In genomic region chr3:122103864-122104808, GRCm38 (mm10) we compare ENCODE assay signal across 9 mouse cellular contexts. TPM values are rescaled to one million over a fixed set of nuclear protein-coding genes. Genes with fewer than 3 reads are reported as not detected.
DNase-seq lines count a peak whose midpoint lies in the region; ATAC-seq lines count a peak whose summit lies in the region.
"Had no signal": no experiment of that assay in that cellular context is flagged by ENCODE, and none has a peak within 500 bp of the region (broad histone marks: within the 10 kb centered on the region; RNA-seq: fewer than 3 reads in every experiment).

No protein-coding gene starts in this region.

- H3K27me3 ChIP-seq in heart, embryonic 13.5 days (replicated peaks): no peaks in the 10 kb centered on the region
- H3K27me3 ChIP-seq in liver, embryonic 13.5 days: no peaks in the 10 kb centered on the region
- H3K27me3 ChIP-seq in stomach, embryonic 15.5 days (replicated peaks): no peaks in the 10 kb centered on the region

- peak; percentile 20; the same call in 1 of the 2 replicates for ATAC-seq in heart, embryonic 13.5 days (ENCODE audit: extremely low read depth, insufficient number of reproducible peaks, low FRiP score, low TSS enrichment)
- ATAC-seq in liver, embryonic 13.5 days (ENCODE audit: low read depth): peak; percentile 39
- peak; percentile 33; the same call in 1 of the 2 replicates for ATAC-seq in stomach, embryonic 15.5 days (ENCODE audit: insufficient read depth, low FRiP score, low read depth)

- no peaks in the 10 kb centered on the region for H3K9me3 ChIP-seq in heart, embryonic 13.5 days
- no peaks in the 10 kb centered on the region for H3K9me3 ChIP-seq in liver, embryonic 13.5 days (replicated peaks)
- H3K9me3 ChIP-seq in stomach, embryonic 15.5 days: no peaks in the 10 kb centered on the region

- H3K9ac ChIP-seq in heart, embryonic 13.5 days: peak overlapping the region; percentile 68
- no peak overlapping the region for H3K9ac ChIP-seq in liver, embryonic 13.5 days
- H3K9ac ChIP-seq in stomach, embryonic 15.5 days: no peak overlapping the region

- peak; percentile 52 for DNase-seq in CD4-positive helper T cell, adult 2 months (ENCODE audit: low read depth, low spot score)
- peak; percentile 56 for DNase-seq in c-Kit-negative CD71-positive TER-119-positive erythroid progenitor cells, embryonic 14.5 days (ENCODE audit: low read depth, low spot score)
- peak; percentile 68 for DNase-seq in fibroblast of lung, adult 2 months (ENCODE audit: low read depth)
- DNase-seq in kidney, postnatal 10 days: peak; percentile 94
- DNase-seq in liver, embryonic 13.5 days: peak; percentile 61
- DNase-seq in neural tube, embryonic 10.5 days (ENCODE audit: extremely low spot score, low spot score): peak; percentile 90

- 18% methylated on average over 20 of the region's 20 CpGs for WGBS in heart, embryonic 13.5 days
- 29% methylated on average over 20 of the region's 20 CpGs for WGBS in liver, embryonic 13.5 days (ENCODE audit: insufficient replicate concordance)
- 26% methylated on average over 20 of the region's 20 CpGs for WGBS in stomach, embryonic 15.5 days

- H3K4me2 ChIP-seq in heart, embryonic 13.5 days: peak overlapping the region; percentile 68
- H3K4me2 ChIP-seq in liver, embryonic 13.5 days: peak overlapping the region; percentile 48
- H3K4me2 ChIP-seq in stomach, embryonic 15.5 days: peak overlapping the region; percentile 50

- H3K36me3 ChIP-seq in heart, embryonic 13.5 days: no peaks in the 10 kb centered on the region
- H3K36me3 ChIP-seq in liver, embryonic 13.5 days: no peaks in the 10 kb centered on the region
- H3K36me3 ChIP-seq in stomach, embryonic 15.5 days: no peaks in the 10 kb centered on the region

- H3K27ac ChIP-seq in heart, embryonic 13.5 days (replicated peaks): peak overlapping the region; percentile 28; the same call in 1 of the 2 replicates
- H3K27ac ChIP-seq in liver, embryonic 13.5 days: no peak overlapping the region; the same call in 1 of the 2 replicates
- no peak overlapping the region; the same call in 1 of the 2 replicates for H3K27ac ChIP-seq in stomach, embryonic 15.5 days

- peaks cover 26% of the 10 kb centered on the region for H3K4me1 ChIP-seq in heart, embryonic 13.5 days
- peaks cover 57% of the 10 kb centered on the region for H3K4me1 ChIP-seq in liver, embryonic 13.5 days (replicated peaks)
- H3K4me1 ChIP-seq in stomach, embryonic 15.5 days: peaks cover 3% of the 10 kb centered on the region; the same call in 1 of the 2 replicates

- peak overlapping the region; percentile 43 for H3K4me3 ChIP-seq in heart, embryonic 13.5 days
- H3K4me3 ChIP-seq in liver, embryonic 13.5 days (replicated peaks): no peak overlapping the region
- peak overlapping the region; percentile 25; the same call in 1 of the 2 replicates for H3K4me3 ChIP-seq in stomach, embryonic 15.5 days (replicated peaks)
- H3K4me3 ChIP-seq: erythroblast, embryonic 14.5 days had no signal

RNA-seq across cellular contexts. Expression of gene Abca4, which starts 59.9 kb away (rescaled TPM):
- polyA plus RNA-seq in heart, embryonic 13.5 days (2015; fragmentation: Nextera tagmentation; extraction: Ambion mirVana): 2.4 and 2.5 TPM in 2 replicates
- polyA plus RNA-seq in liver, embryonic 13.5 days (2015; fragmentation: Nextera tagmentation; extraction: Ambion mirVana): 0.35 and 0.66 TPM in 2 replicates
- 0.43 and 0.80 TPM in 2 replicates for polyA plus RNA-seq in stomach, embryonic 15.5 days (2015; fragmentation: Nextera tagmentation; extraction: Ambion mirVana)
